Mouse (Mus musculus) ES-E14 (cell line): Measurements from ENCODE around the gene Pld6. TPM values are rescaled to one million over a fixed set of nuclear protein-coding genes. Genes with fewer than 3 reads are reported as not detected.

ENCODE experiments used
- DNase-seq: peaks from one replicate; pipeline ENCODE4 v3.0.0-alpha.2; 2013; ENCODE audit warnings: low read depth, low spot score
- H3K27ac ChIP-seq: 2 replicates; pipeline ENCODE4 v1.5.1; 2012; ENCODE audit warnings: low read depth, mild to moderate bottlenecking, low read length, moderate library complexity, mixed read lengths; ENCODE audit not compliant: poor library complexity, insufficient read depth, severe bottlenecking
- H3K36me3 ChIP-seq: 2 replicates; pipeline ENCODE4 v1.6.1; 2012; ENCODE audit warnings: mild to moderate bottlenecking, low read length, moderate library complexity, mixed read lengths; ENCODE audit not compliant: control insufficient read depth, poor library complexity, insufficient read depth, severe bottlenecking
- H3K4me1 ChIP-seq, 2 experiments: fragments of 150-350 bp in 1 of 2; sonication (generic) in 1 of 2; 2 replicates each; pipeline ENCODE4 v1.6.1; 2012; ENCODE audit warnings: low read length in 2 of 2, mild to moderate bottlenecking in 1 of 2, mixed read lengths in 1 of 2; ENCODE audit not compliant: control insufficient read depth in 2 of 2, insufficient read depth in 2 of 2, poor library complexity in 1 of 2
- H3K4me3 ChIP-seq, 2 experiments: fragments of 150-350 bp in 1 of 2; sonication (generic) in 1 of 2; 2 replicates each; pipeline ENCODE4 v1.5.1; 2012; ENCODE audit warnings: low read length in 2 of 2, low read depth in 1 of 2, mild to moderate bottlenecking in 1 of 2, mixed read lengths in 1 of 2; ENCODE audit not compliant: insufficient read depth in 1 of 2, poor library complexity in 1 of 2, severe bottlenecking in 1 of 2
- H3K9ac ChIP-seq: 2 replicates; pipeline ENCODE4 v1.6.1; 2012; ENCODE audit warnings: low read depth, mild to moderate bottlenecking, low read length, mixed read lengths; ENCODE audit not compliant: poor library complexity, insufficient read depth, severe bottlenecking
- H3K9me3 ChIP-seq: fragments of 150-350 bp; sonication (generic); 2 replicates; pipeline ENCODE4 v1.6.1; 2012; ENCODE audit warnings: low read depth, mild to moderate bottlenecking, low read length; ENCODE audit not compliant: control insufficient read depth, insufficient read depth
- CHD2 ChIP-seq: IDR thresholded peaks from 2 replicates; pipeline ENCODE4 v1.6.1; 2014; ENCODE audit warnings: mild to moderate bottlenecking, low read depth, low read length, inconsistent platforms
- HCFC1 ChIP-seq: IDR thresholded peaks from 2 replicates; pipeline ENCODE4 v1.6.1; 2012; ENCODE audit warnings: low read length, inconsistent platforms, borderline replicate concordance; ENCODE audit not compliant: insufficient read depth
- MAFK ChIP-seq: IDR thresholded peaks from 2 replicates; pipeline ENCODE4 v1.6.1; 2014; ENCODE audit warnings: mild to moderate bottlenecking, low read depth, low read length, inconsistent platforms; ENCODE audit not compliant: insufficient read depth
- ZC3H11A ChIP-seq: IDR thresholded peaks from 2 replicates; pipeline ENCODE4 v1.6.1; 2012; ENCODE audit warnings: low read depth, mild to moderate bottlenecking, inconsistent platforms, low read length, borderline replicate concordance
- ZNF384 ChIP-seq: IDR thresholded peaks from 2 replicates; pipeline ENCODE4 v1.6.1; 2012; ENCODE audit warnings: low read depth, low read length, inconsistent platforms
- in situ Hi-C, 2 experiments: fragments of 600-800 bp; cut with MboI; formaldehyde crosslinking; loops; one replicate each; pipeline ENCODE4 v1.15.1; 2025; ENCODE audit warnings: low sequenced_read_pairs in 2 of 2, inconsistent platforms in 1 of 2; ENCODE audit not compliant: unreplicated experiment in 2 of 2
- total RNA-seq: library from RNA; depleted of rRNA; stranded (reverse); fragments of 300-350 nt; gene quantifications from 2 replicates; pipeline ENCODE4 v1.2.3, GENCODE M21; 2012

Gene Pld6
- total RNA-seq, 1 experiment, result 9.0 TPM

GRCm38 (mm10) chr11:59760796-59761195 is 26.6 kb downstream of the Pld6 start:
- H3K9ac ChIP-seq, result no peak overlapping the region
- no peak for DNase-seq
- in situ Hi-C loops, result no loop called here
- H3K9me3 ChIP-seq, result no peaks in the 10 kb centered on the region
- H3K4me1 ChIP-seq, result no peaks in the 10 kb centered on the region
- TF ChIP-seq ZNF384 (no peak), MAFK (no peak), ZC3H11A (no peak), HCFC1 (no peak), CHD2 (no peak)
- no peak overlapping the region for H3K27ac ChIP-seq
- H3K4me3 ChIP-seq, result no peak overlapping the region
- peaks cover 17% of the 10 kb centered on the region; the same call in 1 of the 2 replicates for H3K36me3 ChIP-seq

GRCm38 (mm10) chr11:59759626-59760025 is 27.8 kb downstream of the Pld6 start:
- Histone ChIP-seq H3K27ac (no peak overlapping the region), H3K4me1 (no peaks in the 10 kb centered on the region), H3K9me3 (no peaks in the 10 kb centered on the region), H3K36me3 (peaks cover 23% of the 10 kb centered on the region; the same call in 1 of the 2 replicates), H3K4me3 (no peak overlapping the region), H3K9ac (no peak overlapping the region)
- in situ Hi-C loops, result no loop called here
- TF ChIP-seq ZC3H11A (no peak), ZNF384 (no peak), MAFK (no peak), CHD2 (no peak), HCFC1 (no peak)
- no peak for DNase-seq

- H3K4me1 ChIP-seq, result no peaks in the 10 kb centered on the region
- in situ Hi-C loops, result no loop called here
- H3K4me3 ChIP-seq, result no peak overlapping the region
- no peak for TF ChIP-seq HCFC1
- TF ChIP-seq MAFK, result no peak
- no peak for TF ChIP-seq CHD2
- no peak overlapping the region for H3K27ac ChIP-seq
- peaks cover 24% of the 10 kb centered on the region; the same call in 1 of the 2 replicates for H3K36me3 ChIP-seq
- H3K9me3 ChIP-seq, result no peaks in the 10 kb centered on the region
- H3K9ac ChIP-seq, result no peak overlapping the region
- no peak for DNase-seq
Measured at GRCm38 (mm10) chr11:59759178-59759577, 28.3 kb downstream of the Pld6 start.

GRCm38 (mm10) chr11:59758191-59758985 is 29.1 kb downstream of the Pld6 start:
- H3K9me3 ChIP-seq, result no peaks in the 10 kb centered on the region
- H3K27ac ChIP-seq, result no peak overlapping the region
- no peak for TF ChIP-seq ZNF384
- no peak for TF ChIP-seq HCFC1
- no peak for TF ChIP-seq CHD2
- TF ChIP-seq MAFK, result no peak
- TF ChIP-seq ZC3H11A, result no peak
- no peaks in the 10 kb centered on the region for H3K4me1 ChIP-seq
- in situ Hi-C loops, result no loop called here
- DNase-seq, result no peak
- H3K36me3 ChIP-seq, result peaks cover 24% of the 10 kb centered on the region; the same call in 1 of the 2 replicates
- no peak overlapping the region for H3K4me3 ChIP-seq
- no peak overlapping the region for H3K9ac ChIP-seq

GRCm38 (mm10) chr11:59756351-59756750 is 31.1 kb downstream of the Pld6 start:
- H3K4me1 ChIP-seq, result no peaks in the 10 kb centered on the region
- in situ Hi-C loops, result no loop called here
- TF ChIP-seq CHD2 (no peak), MAFK (no peak), HCFC1 (no peak), ZC3H11A (no peak), ZNF384 (no peak)
- no peak for DNase-seq
- H3K4me3 ChIP-seq, result no peak overlapping the region
- no peaks in the 10 kb centered on the region for H3K9me3 ChIP-seq
- peaks cover 30% of the 10 kb centered on the region; the same call in 1 of the 2 replicates for H3K36me3 ChIP-seq
- H3K27ac ChIP-seq, result no peak overlapping the region
- no peak overlapping the region for H3K9ac ChIP-seq
